Mouse (Mus musculus) kidney, embryonic 14.5 days (tissue): ENCODE results near the gene Eps15l1. TPM values are rescaled to one million over a fixed set of nuclear protein-coding genes. Genes with fewer than 3 reads are reported as not detected.

Source experiments
- ATAC-seq: fragments of 200-750 bp; cut with Nextera tagmentation; 2 replicates; pipeline ENCODE4 v1.8.0; 2017; ENCODE audit warnings: moderate number of reproducible peaks, mild to moderate bottlenecking, moderate TSS enrichment, moderate library complexity; ENCODE audit not compliant: low FRiP score, low TSS enrichment
- H3K27ac ChIP-seq: fragments of 300-500 bp; sonication (generic); 2 replicates; pipeline ENCODE4 v1.5.1; 2014; ENCODE audit warnings: low read depth, mild to moderate bottlenecking, low read length, moderate library complexity, mixed read lengths
- H3K27me3 ChIP-seq: fragments of 300-500 bp; sonication (generic); 2 replicates; pipeline ENCODE4 v1.6.1; 2014; ENCODE audit warnings: mild to moderate bottlenecking, low read length; ENCODE audit not compliant: control insufficient read depth, insufficient read depth
- H3K36me3 ChIP-seq: fragments of 300-500 bp; sonication (generic); 2 replicates; pipeline ENCODE4 v1.6.1; 2014; ENCODE audit warnings: low read length, mixed read lengths; ENCODE audit not compliant: control insufficient read depth, insufficient read depth
- H3K4me1 ChIP-seq: fragments of 300-500 bp; sonication (generic); 2 replicates; pipeline ENCODE4 v1.6.1; 2014; ENCODE audit warnings: low read length, mixed read lengths; ENCODE audit not compliant: control insufficient read depth, insufficient read depth
- H3K4me2 ChIP-seq: fragments of 300-500 bp; sonication (generic); replicated peaks from 2 replicates; pipeline ENCODE4 v1.6.1; 2014; ENCODE audit warnings: low read depth, mild to moderate bottlenecking, low read length
- H3K4me3 ChIP-seq: fragments of 300-500 bp; sonication (generic); 2 replicates; pipeline ENCODE4 v1.5.1; 2014; ENCODE audit warnings: mild to moderate bottlenecking, low read length
- H3K9ac ChIP-seq: fragments of 300-500 bp; sonication (generic); 2 replicates; pipeline ENCODE4 v1.6.1; 2014; ENCODE audit warnings: low read depth, mild to moderate bottlenecking, low read length, moderate library complexity
- H3K9me3 ChIP-seq: fragments of 300-500 bp; sonication (generic); 2 replicates; pipeline ENCODE4 v1.6.1; 2016; ENCODE audit warnings: low read length; ENCODE audit not compliant: control insufficient read depth
- WGBS: fragments of 180-500 bp; shearing (Covaris S2); extraction: QIAGEN DNeasy Blood & Tissue Kit; methylation state at CpG from one replicate; pipeline ENCODE4 v1.1.7; 2014; 5-methylcytosine and 5-hydroxymethylcytosine counted together
- polyA plus RNA-seq: library from polyadenylated mRNA; unstranded; fragments of >200 nt; fragmentation: Nextera tagmentation; extraction: Ambion mirVana; gene quantifications from 2 replicates; pipeline ENCODE4 v1.2.1, GENCODE M21; 2014

The Eps15l1 gene
- polyA plus RNA-seq, 1 experiment from 2014 or later = 72.3 TPM

DNA sequence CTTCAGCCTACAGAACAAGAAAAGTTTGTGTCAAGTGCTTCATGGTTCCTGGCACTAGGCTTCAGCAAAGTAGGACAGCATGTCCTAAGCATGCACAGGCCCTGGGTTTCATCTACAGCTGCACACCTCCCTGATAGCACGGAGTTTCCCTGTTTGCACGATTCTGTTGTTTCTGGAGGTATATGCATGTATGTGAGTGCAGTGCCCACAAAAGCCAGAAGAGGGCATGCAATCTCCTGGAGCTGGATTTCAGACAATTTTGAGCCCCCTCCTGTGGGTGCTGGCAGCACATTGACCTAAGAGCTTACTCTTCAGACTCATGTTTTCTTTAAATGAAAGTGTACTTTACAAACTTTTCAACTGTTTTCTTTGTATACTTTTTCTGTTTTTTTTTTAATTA, 32.6 kb upstream of the Eps15l1 start:
- Histone ChIP-seq H3K9me3 (no peaks in the 10 kb centered on the region; the same call in 1 of the 2 replicates), H3K27me3 (no peaks in the 10 kb centered on the region), H3K36me3 (peaks cover 65% of the 10 kb centered on the region), H3K4me3 (no peak overlapping the region), H3K4me1 (no peaks in the 10 kb centered on the region), H3K4me2 (no peak overlapping the region), H3K27ac (no peak overlapping the region), H3K9ac (no peak overlapping the region)
- 98% methylated on average over 2 of the region's 2 CpGs for WGBS
- no peak for ATAC-seq

DNA sequence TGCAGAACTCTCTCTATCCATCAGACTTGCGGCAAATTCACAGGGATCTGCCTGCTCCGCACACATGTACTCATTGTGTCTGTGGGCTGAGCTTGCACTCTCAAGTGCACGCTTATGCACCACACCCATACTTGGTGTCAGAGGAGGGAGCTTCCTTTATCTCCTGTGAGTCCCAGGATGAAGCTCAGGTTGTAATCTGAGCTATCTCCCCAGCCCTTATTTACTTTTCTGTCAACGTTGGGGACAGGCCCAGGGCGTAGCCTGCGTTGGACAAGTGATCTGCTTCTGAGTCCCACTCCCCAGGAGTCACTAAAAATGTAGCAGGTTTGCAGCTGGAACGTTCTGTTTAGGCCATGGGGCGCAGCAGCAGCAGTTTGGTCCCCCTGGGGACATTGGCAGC, 30.3 kb upstream of the Eps15l1 start:
- H3K4me3 ChIP-seq = no peak overlapping the region
- WGBS = 79% methylated on average over 8 of the region's 8 CpGs

DNA sequence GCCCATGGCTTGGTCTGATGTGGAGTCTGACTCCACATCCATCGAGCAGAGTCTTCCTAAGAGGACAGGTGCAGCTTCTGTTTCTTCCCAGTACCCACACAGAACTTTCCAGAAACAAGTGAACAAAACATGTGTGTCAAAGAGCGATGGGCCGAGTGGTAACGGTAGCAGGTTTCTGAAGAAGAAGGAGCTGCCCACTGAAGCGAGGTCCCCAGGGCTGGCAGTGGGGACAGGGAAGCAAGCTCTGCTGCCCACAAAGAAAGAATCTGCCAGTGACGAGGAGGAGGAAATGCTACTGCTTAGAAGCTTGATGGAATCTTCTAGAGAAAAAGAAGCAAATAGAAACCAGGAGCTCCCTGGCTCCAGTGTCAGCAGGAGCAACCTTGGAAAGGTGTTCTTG, 23.8 kb upstream of the Eps15l1 start:
- WGBS = 87% methylated on average over 6 of the region's 6 CpGs
- H3K4me2 ChIP-seq = no peak overlapping the region

More for the DNA sequence above, 30.3 kb upstream of the Eps15l1 start:
- H3K27ac ChIP-seq = no peak overlapping the region
- H3K9me3 ChIP-seq = no peaks in the 10 kb centered on the region; the same call in 1 of the 2 replicates
- no peaks in the 10 kb centered on the region for H3K27me3 ChIP-seq
- H3K4me2 ChIP-seq = no peak overlapping the region
- H3K4me1 ChIP-seq = no peaks in the 10 kb centered on the region
- no peak for ATAC-seq
- H3K9ac ChIP-seq = no peak overlapping the region
- peaks cover 59% of the 10 kb centered on the region for H3K36me3 ChIP-seq

DNA sequence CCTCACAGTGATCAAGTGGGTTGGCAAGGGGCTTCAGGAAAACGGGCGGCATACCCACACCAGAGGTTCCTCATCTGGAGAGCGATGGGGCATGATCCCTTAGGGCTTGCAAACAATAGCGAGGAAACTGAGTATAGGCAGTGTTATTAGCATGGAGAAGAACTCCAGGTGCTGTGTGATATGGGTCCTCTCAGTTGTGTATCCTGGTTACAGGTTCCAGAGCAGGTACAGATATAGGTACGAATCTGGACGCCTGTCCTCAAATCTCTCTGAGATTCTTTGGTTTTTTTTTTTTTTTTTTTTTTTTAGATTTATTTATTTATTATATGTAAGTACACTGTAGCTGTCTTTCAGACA, 22.7 kb upstream of the Eps15l1 start:
- 36% methylated on average over 6 of the region's 6 CpGs for WGBS
- peaks cover 5% of the 10 kb centered on the region; the same call in 1 of the 2 replicates for H3K36me3 ChIP-seq
- no peak overlapping the region for H3K27ac ChIP-seq
- peak overlapping the region; percentile 61; the same call in 1 of the 2 replicates for H3K9ac ChIP-seq
- H3K4me3 ChIP-seq = peak overlapping the region; percentile 38
- no peaks in the 10 kb centered on the region for H3K9me3 ChIP-seq
- peak; percentile 70; the same call in 1 of the 2 replicates for ATAC-seq
- H3K4me2 ChIP-seq = peak overlapping the region; percentile 78
- no peaks in the 10 kb centered on the region for H3K4me1 ChIP-seq
- H3K27me3 ChIP-seq = no peaks in the 10 kb centered on the region

More for the DNA sequence above, 23.8 kb upstream of the Eps15l1 start:
- H3K9ac ChIP-seq = no peak overlapping the region
- ATAC-seq = no peak
- H3K4me3 ChIP-seq = no peak overlapping the region
- H3K9me3 ChIP-seq = no peaks in the 10 kb centered on the region
- no peaks in the 10 kb centered on the region for H3K27me3 ChIP-seq
- peaks cover 15% of the 10 kb centered on the region for H3K36me3 ChIP-seq
- no peak overlapping the region for H3K27ac ChIP-seq
- H3K4me1 ChIP-seq = no peaks in the 10 kb centered on the region

DNA sequence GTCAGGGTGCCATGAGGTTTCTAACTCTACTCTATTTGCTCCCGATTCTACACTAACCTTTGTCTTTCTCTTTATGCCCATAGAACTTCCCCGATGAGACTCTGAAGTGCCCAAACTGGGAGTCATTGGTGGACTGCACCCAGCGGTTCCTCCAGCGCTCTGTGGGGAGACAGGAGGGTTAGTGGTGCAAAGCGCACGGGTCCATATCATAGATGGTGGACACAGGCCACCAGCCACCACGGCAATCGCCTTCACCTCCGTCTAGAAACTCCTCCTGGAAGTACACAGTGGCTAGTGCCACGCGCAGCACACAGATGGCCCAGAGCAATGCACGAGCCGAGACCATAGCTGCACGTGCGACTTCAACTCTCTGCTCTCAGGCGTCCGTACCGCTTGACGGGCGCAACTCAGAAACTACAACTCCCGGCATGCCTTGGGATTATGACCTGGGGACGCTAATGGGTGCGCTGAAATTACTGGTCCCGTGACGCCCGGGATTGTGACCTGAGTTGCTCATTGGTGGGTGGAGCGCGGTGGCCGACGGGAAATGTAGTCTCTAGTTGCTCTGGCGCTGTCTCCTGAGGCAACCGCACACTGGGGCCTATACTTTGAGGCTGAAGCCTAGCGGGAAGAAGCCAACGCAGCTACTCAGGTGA, 22.2 kb upstream of the Eps15l1 start, which contains the start of the genes Calr3 and 1700030K09Rik:
Gene Calr3 (minus strand): TSS at position 533 of the 656 bp plus-strand sequence.
Gene 1700030K09Rik (plus strand): TSS at position 543 of the 656 bp plus-strand sequence.
- peak within 1 kb of the TSS; percentile 38 for H3K4me3 ChIP-seq
- peak; percentile 99 for ATAC-seq

DNA sequence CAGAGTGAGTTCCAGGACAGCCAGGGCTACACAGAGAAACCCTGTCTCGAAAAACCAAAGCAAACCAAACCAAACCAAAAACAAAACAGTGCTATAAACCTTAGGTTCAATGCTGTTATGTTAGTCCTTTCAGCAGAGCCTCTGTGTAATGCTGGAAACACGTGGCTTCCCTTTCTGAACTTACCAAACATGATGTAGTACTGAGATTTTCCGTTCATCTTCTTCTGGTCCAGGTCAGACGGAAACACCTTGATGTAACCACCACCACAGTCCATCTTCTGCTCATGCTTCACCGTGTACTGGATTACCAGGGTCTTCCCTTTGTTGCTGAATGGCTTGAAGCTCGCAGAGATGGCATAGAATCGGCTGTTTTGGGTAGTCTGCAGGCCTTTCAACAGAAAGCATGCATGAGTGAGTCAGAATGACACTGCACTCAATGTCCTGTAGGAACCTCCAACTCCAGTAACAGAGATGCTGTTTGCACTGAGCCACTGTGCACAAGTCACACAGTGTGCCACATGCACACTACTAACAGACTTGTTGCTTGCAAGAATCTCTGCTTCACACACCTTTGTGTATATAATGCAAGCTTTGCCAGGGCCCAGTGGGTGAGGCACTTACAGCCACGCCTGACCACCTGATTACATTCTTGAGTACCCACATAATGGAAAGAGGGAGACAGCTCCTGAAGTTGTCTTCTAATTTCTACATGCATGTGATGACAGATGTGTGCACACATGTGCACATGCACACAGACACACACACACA, 17.2 kb upstream of the Eps15l1 start:
- 80% methylated on average over 8 of the region's 8 CpGs for WGBS
- H3K9ac ChIP-seq = no peak overlapping the region
- H3K4me2 ChIP-seq = no peak overlapping the region
- H3K27ac ChIP-seq = no peak overlapping the region
- H3K4me3 ChIP-seq = no peak overlapping the region
- H3K4me1 ChIP-seq = no peaks in the 10 kb centered on the region
- H3K36me3 ChIP-seq = no peaks in the 10 kb centered on the region
- H3K27me3 ChIP-seq = no peaks in the 10 kb centered on the region
- no peak for ATAC-seq
- H3K9me3 ChIP-seq = no peaks in the 10 kb centered on the region

More for the DNA sequence above, 22.2 kb upstream of the Eps15l1 start, which contains the start of the genes Calr3 and 1700030K09Rik:
- Histone ChIP-seq H3K9ac (peak within 1 kb of the TSS; percentile 61), H3K36me3 (peaks cover 4% of the 10 kb centered on the region; the same call in 1 of the 2 replicates), H3K27ac (no peak within 1 kb of the TSS), H3K9me3 (no peaks in the 10 kb centered on the region), H3K27me3 (no peaks in the 10 kb centered on the region), H3K4me1 (no peaks in the 10 kb centered on the region), H3K4me2 (peak within 1 kb of the TSS; percentile 78)
- 5% methylated on average over 34 of the region's 34 CpGs for WGBS

DNA sequence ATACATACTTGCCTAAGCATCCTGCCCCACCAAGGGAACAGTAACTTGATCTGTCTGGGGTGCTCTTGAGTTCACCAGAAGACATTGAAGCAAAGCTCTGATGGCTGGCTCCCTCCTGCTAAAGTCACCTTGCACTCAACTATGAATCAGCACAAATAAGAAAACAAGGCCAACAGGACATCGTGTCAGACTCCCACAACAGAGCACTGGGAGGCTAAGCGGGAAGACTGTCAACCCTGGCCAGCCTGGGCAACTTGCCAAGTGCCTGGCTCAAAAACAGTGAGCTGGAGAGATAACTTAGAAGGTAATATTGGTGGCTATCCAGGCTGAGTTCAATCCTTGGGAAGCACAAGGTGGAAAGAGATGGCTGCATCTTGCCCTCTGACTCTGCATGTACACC, 13.7 kb upstream of the Eps15l1 start:
- Histone ChIP-seq H3K4me2 (no peak overlapping the region), H3K27me3 (no peaks in the 10 kb centered on the region), H3K36me3 (no peaks in the 10 kb centered on the region), H3K27ac (no peak overlapping the region), H3K4me1 (no peaks in the 10 kb centered on the region), H3K9me3 (no peaks in the 10 kb centered on the region), H3K4me3 (no peak overlapping the region), H3K9ac (no peak overlapping the region)
- 25% methylated on average over 2 of the region's 2 CpGs for WGBS
- ATAC-seq = no peak

DNA sequence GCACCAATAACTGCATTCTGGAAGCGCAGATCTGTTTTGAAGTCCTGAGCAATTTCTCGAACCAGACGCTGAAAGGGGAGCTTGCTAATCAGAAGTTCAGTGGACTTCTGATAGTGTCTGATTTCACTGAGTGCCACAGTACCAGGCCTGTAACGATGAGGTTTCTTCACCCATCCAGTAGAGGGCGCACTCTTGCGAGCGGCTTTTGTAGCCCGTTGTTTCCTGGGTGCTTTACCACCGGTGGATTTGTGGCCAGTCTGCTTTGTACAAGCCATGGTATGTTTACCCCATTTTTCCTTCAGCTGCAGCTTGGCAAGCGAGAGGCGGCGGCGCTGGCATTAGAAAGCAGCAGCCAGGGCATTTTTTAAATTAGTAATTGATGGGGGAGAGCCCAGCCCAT, 8.4 kb upstream of the Eps15l1 start:
- Histone ChIP-seq H3K27me3 (no peaks in the 10 kb centered on the region), H3K27ac (no peak overlapping the region), H3K9ac (no peak overlapping the region), H3K4me1 (no peaks in the 10 kb centered on the region), H3K9me3 (no peaks in the 10 kb centered on the region), H3K4me2 (no peak overlapping the region), H3K4me3 (no peak overlapping the region), H3K36me3 (no peaks in the 10 kb centered on the region)
- WGBS = 54% methylated on average over 13 of the region's 13 CpGs
- ATAC-seq = no peak

DNA sequence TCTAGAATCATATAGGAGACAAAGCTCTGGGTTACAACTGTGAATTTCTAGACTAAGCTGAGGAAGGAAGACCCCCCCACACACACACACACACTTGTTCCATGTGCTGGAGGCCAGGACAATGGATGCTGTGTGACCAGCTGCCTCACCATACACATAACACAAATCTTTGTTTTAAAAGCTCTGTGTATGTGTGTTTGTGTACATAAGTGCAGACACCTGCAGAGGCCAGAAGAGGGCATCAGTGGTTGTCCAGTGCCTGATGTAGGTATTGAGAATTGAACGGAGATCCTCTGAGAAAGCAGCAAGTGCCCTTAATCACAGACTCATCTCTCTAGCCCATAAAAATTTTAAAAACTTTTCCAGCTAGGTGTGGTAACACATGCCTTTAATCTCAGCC, 1.7 kb upstream of the Eps15l1 start:
- Histone ChIP-seq H3K4me3 (no peak overlapping the region), H3K36me3 (0 out of 2 replicates have a peak, but pooled peaks cover 4% of the 10 kb centered on the region), H3K9ac (no peak overlapping the region), H3K9me3 (no peaks in the 10 kb centered on the region), H3K4me1 (peaks cover 15% of the 10 kb centered on the region), H3K4me2 (no peak overlapping the region), H3K27me3 (no peaks in the 10 kb centered on the region), H3K27ac (no peak overlapping the region)
- WGBS = 70% methylated on average over 1 of the region's 1 CpGs
- ATAC-seq = no peak
